Mouse (Mus musculus) left cerebral cortex, adult 18-20 months (tissue): ENCODE measurements at regions not wholly inside any gene's neighbourhood (a gene's known extent, or its start where the extent isn't known, plus 50 kb on each side); places are given as distances from the start of the nearest gene placed in this dataset.

Experiments used
- DNase-seq, 2 experiments: peaks; one replicate each; pipeline ENCODE4 v3.0.0; 2021 to 2022; ENCODE audit warnings: low spot score in 2 of 2, mixed read lengths in 1 of 2

GRCm38 (mm10) chr1:193951936-193952335 is 581.8 kb upstream of the Camk1g start:
- no peak for DNase-seq

- DNase-seq: no peak
These were observed 579.7 kb upstream of the Camk1g start for GRCm38 (mm10) chr1:193949817-193950216.

- DNase-seq: no peak
These were observed 577.0 kb upstream of the Camk1g start for GRCm38 (mm10) chr1:193946953-193947586.

GRCm38 (mm10) chr1:193935969-193936368 is 565.9 kb upstream of the Camk1g start:
- DNase-seq: no peak

DNA sequence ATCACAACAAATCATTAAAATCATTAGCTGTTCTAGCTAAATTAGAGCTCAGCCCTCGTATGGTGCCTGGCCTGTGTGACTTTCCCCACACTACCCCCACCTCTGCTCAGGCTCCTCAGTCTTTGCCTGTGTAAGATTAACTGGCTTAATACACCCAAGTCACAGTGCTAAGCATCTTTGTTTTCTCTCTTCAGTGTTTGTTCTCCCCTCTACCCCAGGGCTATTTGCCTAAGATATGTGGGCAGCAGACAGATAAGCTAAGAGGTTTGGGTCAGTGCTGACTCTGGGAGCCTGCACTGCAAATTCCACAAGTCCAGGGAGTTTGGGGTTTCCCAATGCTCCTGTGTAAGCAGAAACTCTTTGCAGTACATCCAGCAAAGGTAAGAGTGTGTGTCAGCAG is 564.2 kb upstream of the Camk1g start:
- no peak for DNase-seq

GRCm38 (mm10) chr1:193931131-193931729 is 561.1 kb upstream of the Camk1g start:
- peak in 1 of 2 experiments; percentile 8 for DNase-seq

- DNase-seq: no peak
These were observed 558.5 kb upstream of the Camk1g start for GRCm38 (mm10) chr1:193928607-193929006.

GRCm38 (mm10) chr1:193922756-193923155 is 552.7 kb upstream of the Camk1g start:
- DNase-seq: no peak

DNA sequence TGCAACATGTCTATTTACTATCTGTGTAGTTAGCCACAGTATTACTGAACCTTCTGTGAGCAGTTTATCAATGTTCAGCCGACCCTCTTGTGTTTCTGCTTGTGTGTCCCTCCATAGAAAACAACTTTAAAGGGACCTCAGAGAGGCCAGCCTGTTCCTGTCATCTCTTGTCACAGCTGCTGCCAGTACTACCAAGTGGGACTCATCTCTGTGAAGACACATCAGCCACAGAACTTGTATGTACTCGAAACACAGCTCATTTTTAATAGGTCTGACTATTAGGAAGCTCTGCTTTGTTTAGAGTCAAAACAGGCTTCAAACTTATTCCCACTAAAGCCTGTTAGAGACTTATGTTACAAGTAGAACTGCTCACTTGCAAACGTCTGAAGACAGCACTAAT is 549.1 kb upstream of the Camk1g start:
- DNase-seq: no peak

DNA sequence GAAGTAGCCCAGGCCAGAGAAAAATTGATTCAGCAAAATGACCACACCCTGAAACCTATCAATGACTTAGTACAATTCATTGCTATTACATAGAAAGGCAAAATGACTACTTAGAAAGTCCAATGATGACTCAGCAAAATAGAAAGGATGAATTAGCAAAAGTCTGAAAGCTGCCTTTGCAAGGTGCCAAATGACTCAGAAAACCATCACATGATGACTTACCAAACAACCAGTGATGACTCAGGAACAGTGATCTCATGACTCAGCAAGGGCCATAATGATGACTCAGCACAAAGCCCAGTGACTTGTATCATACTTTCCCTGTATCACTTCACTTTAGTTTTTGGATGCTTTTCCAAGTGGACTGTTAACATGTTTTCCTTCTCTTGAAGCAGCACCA is 535.6 kb upstream of the Camk1g start:
- DNase-seq: no peak

DNA sequence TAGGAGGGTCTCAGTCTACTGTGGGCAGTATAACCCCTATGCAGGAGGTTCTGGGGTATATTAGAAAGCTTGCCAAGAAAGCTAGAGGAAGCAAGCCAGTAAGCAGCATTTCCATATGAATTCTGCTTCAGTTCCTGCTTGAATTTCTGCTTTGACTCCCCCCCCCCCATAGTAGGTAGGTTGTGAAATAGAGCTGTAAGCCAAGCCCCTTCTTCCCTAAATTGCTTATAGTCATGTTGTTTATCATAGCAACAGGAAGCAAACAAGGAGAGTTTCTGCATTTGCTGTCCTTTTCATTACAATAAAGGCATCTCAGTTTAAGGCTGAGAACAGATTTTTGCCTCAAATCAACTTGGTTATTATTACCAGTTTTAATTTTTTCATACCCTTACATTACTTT is 524.0 kb upstream of the Camk1g start:
- no peak for DNase-seq

DNA sequence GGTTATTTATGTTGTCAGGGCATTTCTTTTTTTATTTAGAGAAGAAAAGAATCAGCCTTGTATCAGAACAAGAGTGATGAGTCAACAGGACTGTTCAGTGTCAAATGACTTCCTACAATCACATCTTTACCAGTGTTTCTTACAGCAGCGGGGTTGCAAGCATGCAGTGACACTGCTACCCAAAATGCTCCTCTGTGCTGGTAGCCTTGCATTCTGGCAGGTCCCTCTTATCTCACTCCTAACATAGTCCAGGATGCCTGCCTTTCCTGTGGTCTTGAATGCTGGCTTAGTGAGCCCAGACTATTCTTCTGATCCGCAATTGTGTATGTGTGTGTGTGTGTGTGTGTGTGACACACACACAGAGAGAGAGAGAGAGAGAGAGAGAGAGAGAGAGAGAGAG is 506.4 kb upstream of the Camk1g start:
- DNase-seq: no peak

DNA sequence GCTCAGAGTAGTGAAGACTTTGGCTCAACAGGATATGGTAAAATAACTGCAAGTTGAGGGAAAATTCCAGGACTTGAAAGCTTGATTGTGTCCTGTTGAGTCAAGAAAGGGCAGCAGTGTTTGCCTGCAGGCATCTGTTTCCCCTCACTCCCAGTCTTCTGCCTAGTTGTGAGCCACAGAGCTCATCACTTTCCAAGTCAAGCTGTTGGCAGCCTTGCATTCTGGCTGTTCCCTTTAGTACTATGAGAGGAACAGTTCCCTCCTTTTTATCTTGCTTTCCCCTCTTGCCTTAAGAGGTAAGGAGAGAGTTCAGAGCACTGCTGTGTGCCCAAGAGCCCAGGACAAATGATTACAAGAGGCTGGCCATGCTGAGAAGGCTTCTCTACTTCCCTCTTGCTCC is 506.0 kb upstream of the Camk1g start:
- DNase-seq: no peak

- DNase-seq: no peak
These were observed 505.2 kb upstream of the Camk1g start for GRCm38 (mm10) chr1:193875287-193875686.

- no peak for DNase-seq
These were observed 500.6 kb upstream of the Camk1g start for GRCm38 (mm10) chr1:193870731-193871130.

GRCm38 (mm10) chr1:193868639-193869320 is 498.7 kb upstream of the Camk1g start:
- DNase-seq: no peak

- DNase-seq: no peak
These were observed 490.7 kb upstream of the Camk1g start for GRCm38 (mm10) chr1:193860767-193861299.

DNA sequence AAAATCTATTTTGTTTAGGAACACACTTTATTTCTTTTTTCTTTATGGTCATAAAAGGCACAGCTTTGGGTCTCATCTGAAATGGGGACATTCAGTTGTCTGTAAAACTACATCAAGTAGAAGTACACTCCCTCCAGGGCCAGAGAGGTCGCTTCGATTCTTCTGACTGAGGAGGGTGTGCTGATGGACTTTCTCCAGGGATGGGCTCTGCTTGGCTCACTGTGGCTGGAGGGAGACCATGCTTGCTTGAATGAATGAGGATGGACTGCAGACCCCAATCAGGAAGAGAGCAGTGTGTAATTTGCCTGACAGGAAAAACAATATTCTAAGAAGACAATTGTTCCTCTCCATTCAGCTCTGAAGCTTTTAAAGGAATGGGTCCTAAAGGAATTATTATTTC is 490.3 kb upstream of the Camk1g start:
- no peak for DNase-seq

- DNase-seq: no peak
These were observed 489.4 kb upstream of the Camk1g start for GRCm38 (mm10) chr1:193859257-193860125.

GRCm38 (mm10) chr1:193847922-193848321 is 477.8 kb upstream of the Camk1g start:
- DNase-seq: peak; percentile 12 to 47

DNA sequence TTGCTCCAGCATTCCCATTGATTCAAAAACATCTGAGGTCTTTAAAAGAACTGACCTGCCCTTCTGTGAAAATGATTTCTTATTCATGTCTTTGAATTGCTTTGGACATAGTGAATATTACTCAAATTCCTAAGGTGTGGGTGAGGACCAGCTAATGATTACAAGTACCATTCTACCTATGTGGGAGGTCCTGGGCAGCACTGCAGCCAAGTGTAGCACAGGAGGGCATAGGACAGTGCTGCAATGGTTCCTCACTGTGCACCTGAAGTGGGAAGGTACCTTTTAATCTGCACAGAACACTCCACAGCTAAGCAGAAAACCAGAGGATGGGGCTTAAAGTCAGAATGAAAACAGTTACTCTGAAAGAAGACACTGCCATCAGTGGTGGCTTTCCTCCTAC is 474.8 kb upstream of the Camk1g start:
- DNase-seq: no peak
